Mouse (Mus musculus) stomach, postnatal 0 days (tissue): Measurements from ENCODE around the gene Psme3. TPM values are rescaled to one million over a fixed set of nuclear protein-coding genes. Genes with fewer than 3 reads are reported as not detected.

Experiments
- ATAC-seq: fragments of 200-750 bp; cut with Nextera tagmentation; 2 replicates; pipeline ENCODE4 v1.8.0; 2017; ENCODE audit not compliant: low FRiP score, low TSS enrichment
- DNase-seq: peaks from one replicate; pipeline ENCODE4 v3.0.0-alpha.2; 2016; ENCODE audit warnings: low spot score
- H3K27ac ChIP-seq: fragments of 300-500 bp; sonication (generic); replicated peaks from 2 replicates; pipeline ENCODE4 v1.5.1; 2014; ENCODE audit warnings: mild to moderate bottlenecking, control low read depth
- H3K27me3 ChIP-seq: fragments of 300-500 bp; sonication (generic); 2 replicates; pipeline ENCODE4 v1.6.1; 2014; ENCODE audit warnings: low read length; ENCODE audit not compliant: control insufficient read depth, insufficient read depth
- H3K36me3 ChIP-seq: fragments of 300-500 bp; sonication (generic); 2 replicates; pipeline ENCODE4 v1.6.1; 2014; ENCODE audit warnings: low read length, mixed read lengths; ENCODE audit not compliant: control insufficient read depth, insufficient read depth
- H3K4me1 ChIP-seq: fragments of 300-500 bp; sonication (generic); replicated peaks from 2 replicates; pipeline ENCODE4 v1.6.1; 2014; ENCODE audit warnings: antibody characterized with exemption; ENCODE audit not compliant: control insufficient read depth, insufficient read depth
- H3K4me2 ChIP-seq: fragments of 300-500 bp; sonication (generic); replicated peaks from 2 replicates; pipeline ENCODE4 v1.6.1; 2014; ENCODE audit warnings: low read depth, mild to moderate bottlenecking, control low read depth, moderate library complexity
- H3K4me3 ChIP-seq: fragments of 300-500 bp; sonication (generic); 2 replicates; pipeline ENCODE4 v1.5.1; 2014; ENCODE audit warnings: low read depth, low read length, control low read depth
- H3K9ac ChIP-seq: fragments of 300-500 bp; sonication (generic); 2 replicates; pipeline ENCODE4 v1.6.1; 2014; ENCODE audit warnings: mild to moderate bottlenecking, low read length, control low read depth, mixed read lengths
- H3K9me3 ChIP-seq: fragments of 300-500 bp; sonication (generic); 2 replicates; pipeline ENCODE4 v1.6.1; 2016; ENCODE audit warnings: low read length; ENCODE audit not compliant: control insufficient read depth
- CTCF ChIP-seq: IDR thresholded peaks from 2 replicates; pipeline ENCODE4 v1.5.1; 2016; ENCODE audit warnings: antibody characterized with exemption, low read depth, mild to moderate bottlenecking, moderate library complexity
- EP300 ChIP-seq: optimal IDR thresholded peaks from 2 replicates; pipeline ENCODE3; 2016; ENCODE audit warnings: antibody characterized with exemption
- WGBS: fragments of 180-500 bp; shearing (Covaris S2); extraction: QIAGEN DNeasy Blood & Tissue Kit; methylation state at CpG from one replicate; pipeline ENCODE4 v1.1.7; 2014; 5-methylcytosine and 5-hydroxymethylcytosine counted together
- polyA plus RNA-seq: library from polyadenylated mRNA; unstranded; fragments of >200 nt; fragmentation: Nextera tagmentation; extraction: Ambion mirVana; gene quantifications from 2 replicates; pipeline ENCODE4 v1.2.1, GENCODE M21; 2015

Psme3 gene
- polyA plus RNA-seq, 1 experiment from 2014 or later: 64.2 TPM

GRCm38 (mm10) chr11:101334516-101334915 lies 18.5 kb downstream of the Psme3 start:
- Histone ChIP-seq H3K4me1 (no peaks in the 10 kb centered on the region), H3K4me2 (peak overlapping the region; percentile 53), H3K27ac (no peak overlapping the region), H3K9me3 (no peaks in the 10 kb centered on the region), H3K9ac (no peak overlapping the region), H3K36me3 (no peaks in the 10 kb centered on the region), H3K27me3 (no peaks in the 10 kb centered on the region), H3K4me3 (peak overlapping the region; percentile 36; the same call in 1 of the 2 replicates)
- ATAC-seq (no peak), DNase-seq (no peak)
- no peak for TF ChIP-seq EP300
- TF ChIP-seq CTCF: no peak
- 27% methylated on average over 6 of the region's 6 CpGs for WGBS

DNA sequence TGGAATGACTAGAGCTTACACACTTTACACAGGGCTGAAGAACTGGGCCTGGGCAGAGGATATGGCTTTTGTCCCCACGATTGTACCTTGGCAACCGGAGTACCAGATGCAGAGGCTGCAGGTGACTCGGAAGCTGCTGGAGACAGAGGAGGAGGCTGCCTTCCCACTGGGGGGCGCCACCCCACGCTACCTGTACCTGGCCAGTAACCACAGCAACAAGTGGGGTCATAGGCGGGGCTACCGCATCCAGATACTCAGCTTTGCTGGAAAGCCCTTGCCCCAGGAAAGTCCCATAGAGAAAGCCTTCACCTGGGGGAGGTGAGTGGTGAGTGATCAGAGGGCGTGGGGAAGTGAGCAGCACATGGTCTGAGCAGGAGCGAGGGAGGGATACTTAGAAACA lies 19.7 kb downstream of the Psme3 start:
- no peak for ATAC-seq
- H3K27me3 ChIP-seq: no peaks in the 10 kb centered on the region
- H3K4me3 ChIP-seq: no peak overlapping the region
- DNase-seq: peak; percentile 45
- H3K4me1 ChIP-seq: no peaks in the 10 kb centered on the region
- WGBS: 77% methylated on average over 9 of the region's 9 CpGs
- no peaks in the 10 kb centered on the region for H3K9me3 ChIP-seq
- no peak for TF ChIP-seq EP300
- TF ChIP-seq CTCF: peak; percentile 52
- H3K27ac ChIP-seq: no peak overlapping the region
- H3K4me2 ChIP-seq: no peak overlapping the region
- H3K9ac ChIP-seq: no peak overlapping the region
- H3K36me3 ChIP-seq: no peaks in the 10 kb centered on the region

DNA sequence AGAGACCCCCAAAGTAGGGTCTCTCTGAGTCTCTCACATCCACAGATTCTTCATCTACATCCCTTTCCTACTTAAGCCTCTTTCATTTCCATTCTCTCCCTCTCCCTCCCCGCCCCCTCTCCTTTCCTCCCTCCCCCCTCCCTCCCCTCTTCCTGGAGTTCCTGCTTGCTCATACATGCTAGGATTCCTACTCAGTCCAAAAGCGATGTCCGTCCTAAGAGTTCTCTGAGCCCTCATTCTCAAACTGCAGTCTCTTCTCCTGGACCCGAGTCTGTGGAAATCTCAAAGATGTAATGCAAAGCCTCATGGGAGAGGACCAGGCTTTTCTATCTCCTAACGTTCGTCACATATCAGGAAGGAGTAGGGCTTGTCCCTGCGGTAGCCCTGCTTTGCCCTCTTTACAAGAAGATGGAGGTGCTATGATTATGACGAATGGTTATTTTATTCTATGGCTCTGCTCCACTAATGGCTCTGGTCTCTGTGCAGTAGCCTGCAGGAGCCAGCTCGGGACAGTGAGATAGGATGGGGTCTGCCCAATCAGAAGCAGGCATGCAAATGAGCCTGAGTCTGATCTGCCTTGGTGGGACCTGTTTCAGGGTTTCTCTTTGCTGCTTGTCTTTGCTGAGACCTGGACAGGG lies 22.2 kb downstream of the Psme3 start:
- TF ChIP-seq CTCF: no peak
- no peak for TF ChIP-seq EP300
- WGBS: 2% methylated on average over 9 of the region's 9 CpGs
- H3K9me3 ChIP-seq: no peaks in the 10 kb centered on the region
- H3K4me1 ChIP-seq: no peaks in the 10 kb centered on the region
- H3K4me3 ChIP-seq: no peak overlapping the region
- peak overlapping the region; percentile 23 for H3K4me2 ChIP-seq
- peak; percentile 43 for DNase-seq
- no peak overlapping the region for H3K9ac ChIP-seq
- ATAC-seq: peak; percentile 58; the same call in 1 of the 2 replicates
- H3K27ac ChIP-seq: no peak overlapping the region
- no peaks in the 10 kb centered on the region for H3K27me3 ChIP-seq
- H3K36me3 ChIP-seq: no peaks in the 10 kb centered on the region

DNA sequence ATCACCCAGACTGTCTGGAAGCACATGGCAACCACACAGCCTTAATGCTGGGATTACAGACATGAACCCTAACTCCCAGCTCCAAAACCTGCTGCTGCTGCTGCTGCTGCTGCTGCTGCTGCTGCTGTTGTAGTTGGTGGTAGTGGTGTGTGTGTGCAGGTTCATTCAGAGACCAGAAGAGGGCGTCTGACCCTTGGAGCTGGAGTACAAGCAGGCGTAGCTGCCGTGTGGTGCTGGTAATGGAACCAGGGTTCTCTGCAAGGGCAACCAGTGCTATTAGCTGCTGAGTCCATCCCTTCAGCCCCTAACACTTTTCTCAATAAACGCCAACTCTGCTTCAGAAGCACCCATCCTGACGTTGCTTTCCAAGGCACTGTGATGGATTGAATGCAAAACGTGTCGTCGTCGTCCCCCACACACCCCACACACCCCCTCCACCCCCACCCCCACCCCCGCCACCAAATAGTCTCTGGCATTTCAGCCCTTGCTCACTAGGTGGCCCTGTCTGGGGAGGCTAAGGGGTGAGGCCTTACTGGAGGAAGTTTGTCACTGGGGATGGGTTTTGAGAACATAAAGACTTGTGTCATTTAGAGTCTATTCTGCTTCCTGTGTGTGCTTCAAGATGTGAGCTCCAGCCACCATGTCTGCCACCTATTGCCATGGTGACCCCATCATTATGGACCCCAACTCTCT lies 31.2 kb downstream of the Psme3 start:
- TF ChIP-seq CTCF (peak; percentile 31; the same call in 1 of the 2 replicates), EP300 (no peak)
- DNase-seq (no peak), ATAC-seq (no peak)
- Histone ChIP-seq H3K9me3 (no peaks in the 10 kb centered on the region), H3K4me2 (no peak overlapping the region), H3K27ac (no peak overlapping the region), H3K4me1 (no peaks in the 10 kb centered on the region), H3K4me3 (no peak overlapping the region), H3K9ac (no peak overlapping the region), H3K27me3 (no peaks in the 10 kb centered on the region), H3K36me3 (no peaks in the 10 kb centered on the region)
- 71% methylated on average over 10 of the region's 10 CpGs for WGBS

- ATAC-seq: no peak
- TF ChIP-seq CTCF (no peak), EP300 (no peak)
- H3K27me3 ChIP-seq: no peaks in the 10 kb centered on the region
These were observed 32.8 kb downstream of the Psme3 start for GRCm38 (mm10) chr11:101348774-101349173.

DNA sequence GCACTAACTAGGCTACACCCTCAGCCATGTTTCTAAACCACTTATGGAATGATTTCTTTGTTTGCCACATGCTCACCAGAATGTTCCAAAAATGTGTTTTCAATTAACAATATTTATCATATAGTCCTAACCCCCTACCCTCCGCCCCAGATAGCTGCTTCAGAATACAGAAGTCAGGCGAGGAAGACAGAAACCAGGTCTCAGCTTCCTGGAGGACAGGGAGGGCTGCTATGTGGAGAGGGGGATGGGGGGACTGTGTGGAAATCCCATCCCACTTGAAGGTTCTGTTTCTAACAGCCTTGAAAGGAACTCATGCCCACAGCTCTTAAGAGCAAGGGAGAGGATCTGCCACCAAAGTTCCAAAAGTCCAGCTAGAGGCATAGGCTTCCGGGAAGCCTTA lies 33.2 kb downstream of the Psme3 start:
- no peaks in the 10 kb centered on the region for H3K4me1 ChIP-seq
- H3K27me3 ChIP-seq: no peaks in the 10 kb centered on the region
- DNase-seq (no peak), ATAC-seq (no peak)
- no peak overlapping the region for H3K9ac ChIP-seq
- TF ChIP-seq EP300 (no peak), CTCF (no peak)
- no peak overlapping the region for H3K4me2 ChIP-seq
- no peak overlapping the region for H3K4me3 ChIP-seq
- H3K27ac ChIP-seq: no peak overlapping the region
- H3K9me3 ChIP-seq: no peaks in the 10 kb centered on the region
- WGBS: 82% methylated on average over 3 of the region's 3 CpGs
- no peaks in the 10 kb centered on the region for H3K36me3 ChIP-seq

More at GRCm38 (mm10) chr11:101348774-101349173, 32.8 kb downstream of the Psme3 start:
- no peak overlapping the region for H3K27ac ChIP-seq
- no peak overlapping the region for H3K4me3 ChIP-seq
- DNase-seq: no peak
- no peaks in the 10 kb centered on the region for H3K4me1 ChIP-seq
- WGBS: 64% methylated on average over 7 of the region's 7 CpGs
- no peak overlapping the region for H3K9ac ChIP-seq
- no peaks in the 10 kb centered on the region for H3K36me3 ChIP-seq
- H3K4me2 ChIP-seq: no peak overlapping the region
- no peaks in the 10 kb centered on the region for H3K9me3 ChIP-seq
